Mouse (Mus musculus): ENCODE results near the gene Mpp6. TPM values are rescaled to one million over a fixed set of nuclear protein-coding genes. Genes with fewer than 3 reads are reported as not detected.

Gene Mpp6
- polyA plus RNA-seq, 1 experiment: 0.29 TPM

GRCm38 (mm10) chr6:50214711-50215372 lies 104.8 kb downstream of the Mpp6 start:
- TF ChIP-seq TAL1 (IDR thresholded peaks at IDR 0.05; ENCODE audit: low read length) (no peak), GATA1 (IDR thresholded peaks at IDR 0.05; ENCODE audit: low read length) (no peak)

GRCm38 (mm10) chr6:50215373-50215745 lies 105.3 kb downstream of the Mpp6 start:
- Histone ChIP-seq H3K4me1 (ENCODE audit: control insufficient read depth) (no peaks in the 10 kb centered on the region), H3K9me3 (ENCODE audit: control insufficient read depth, low read length) (no peaks in the 10 kb centered on the region), H3K4me3 (replicated peaks) (no peak overlapping the region), H3K36me3 (ENCODE audit: control insufficient read depth) (no peaks in the 10 kb centered on the region), H3K27me3 (ENCODE audit: control insufficient read depth) (no peaks in the 10 kb centered on the region)
- TF ChIP-seq TAL1 (IDR thresholded peaks at IDR 0.05; ENCODE audit: low read length) (no peak), GATA1 (IDR thresholded peaks at IDR 0.05; ENCODE audit: low read length) (no peak)

More at GRCm38 (mm10) chr6:50214711-50215372, 104.8 kb downstream of the Mpp6 start:
- Histone ChIP-seq H3K27me3 (ENCODE audit: control insufficient read depth) (no peaks in the 10 kb centered on the region), H3K4me3 (replicated peaks) (no peak overlapping the region), H3K4me1 (ENCODE audit: control insufficient read depth) (no peaks in the 10 kb centered on the region), H3K9me3 (ENCODE audit: control insufficient read depth, low read length) (no peaks in the 10 kb centered on the region), H3K36me3 (ENCODE audit: control insufficient read depth) (no peaks in the 10 kb centered on the region)

GRCm38 (mm10) chr6:50215986-50216385 lies 105.9 kb downstream of the Mpp6 start:
- Histone ChIP-seq H3K27me3 (ENCODE audit: control insufficient read depth) (no peaks in the 10 kb centered on the region), H3K4me1 (ENCODE audit: control insufficient read depth) (no peaks in the 10 kb centered on the region), H3K36me3 (ENCODE audit: control insufficient read depth) (no peaks in the 10 kb centered on the region), H3K4me3 (replicated peaks) (no peak overlapping the region), H3K9me3 (ENCODE audit: control insufficient read depth, low read length) (no peaks in the 10 kb centered on the region)
- TF ChIP-seq GATA1 (IDR thresholded peaks at IDR 0.05; ENCODE audit: low read length): no peak
- no peak for TF ChIP-seq TAL1 (IDR thresholded peaks at IDR 0.05; ENCODE audit: low read length)

GRCm38 (mm10) chr6:50218628-50219027 lies 108.6 kb downstream of the Mpp6 start:
- Histone ChIP-seq H3K27me3 (ENCODE audit: control insufficient read depth) (no peaks in the 10 kb centered on the region), H3K36me3 (ENCODE audit: control insufficient read depth) (no peaks in the 10 kb centered on the region), H3K4me3 (replicated peaks) (no peak overlapping the region), H3K9me3 (ENCODE audit: control insufficient read depth, low read length) (no peaks in the 10 kb centered on the region), H3K4me1 (ENCODE audit: control insufficient read depth) (no peaks in the 10 kb centered on the region)
- TF ChIP-seq GATA1 (IDR thresholded peaks at IDR 0.05; ENCODE audit: low read length) (no peak), TAL1 (IDR thresholded peaks at IDR 0.05; ENCODE audit: low read length) (no peak)

GRCm38 (mm10) chr6:50219066-50219465 lies 109.0 kb downstream of the Mpp6 start:
- no peaks in the 10 kb centered on the region for H3K9me3 ChIP-seq (ENCODE audit: control insufficient read depth, low read length)
- H3K4me1 ChIP-seq (ENCODE audit: control insufficient read depth): no peaks in the 10 kb centered on the region
- no peak overlapping the region for H3K4me3 ChIP-seq (replicated peaks)
- no peaks in the 10 kb centered on the region for H3K27me3 ChIP-seq (ENCODE audit: control insufficient read depth)
- TF ChIP-seq TAL1 (IDR thresholded peaks at IDR 0.05; ENCODE audit: low read length) (no peak), GATA1 (IDR thresholded peaks at IDR 0.05; ENCODE audit: low read length) (no peak)
- no peaks in the 10 kb centered on the region for H3K36me3 ChIP-seq (ENCODE audit: control insufficient read depth)

- Histone ChIP-seq H3K27me3 (ENCODE audit: control insufficient read depth) (no peaks in the 10 kb centered on the region), H3K9me3 (ENCODE audit: control insufficient read depth, low read length) (no peaks in the 10 kb centered on the region), H3K36me3 (ENCODE audit: control insufficient read depth) (no peaks in the 10 kb centered on the region), H3K4me3 (replicated peaks) (no peak overlapping the region), H3K4me1 (ENCODE audit: control insufficient read depth) (no peaks in the 10 kb centered on the region)
- TF ChIP-seq GATA1 (IDR thresholded peaks at IDR 0.05; ENCODE audit: low read length) (no peak), TAL1 (IDR thresholded peaks at IDR 0.05; ENCODE audit: low read length) (no peak)
These were observed 110.8 kb downstream of the Mpp6 start for GRCm38 (mm10) chr6:50220863-50221262.

GRCm38 (mm10) chr6:50222351-50222750 lies 112.3 kb downstream of the Mpp6 start:
- no peaks in the 10 kb centered on the region for H3K36me3 ChIP-seq (ENCODE audit: control insufficient read depth)
- no peaks in the 10 kb centered on the region for H3K9me3 ChIP-seq (ENCODE audit: control insufficient read depth, low read length)
- H3K4me3 ChIP-seq (replicated peaks): no peak overlapping the region
- no peak for TF ChIP-seq TAL1 (IDR thresholded peaks at IDR 0.05; ENCODE audit: low read length)
- no peak for TF ChIP-seq GATA1 (IDR thresholded peaks at IDR 0.05; ENCODE audit: low read length)
- H3K4me1 ChIP-seq (ENCODE audit: control insufficient read depth): no peaks in the 10 kb centered on the region
- H3K27me3 ChIP-seq (ENCODE audit: control insufficient read depth): no peaks in the 10 kb centered on the region

GRCm38 (mm10) chr6:50222986-50223385 lies 112.9 kb downstream of the Mpp6 start:
- no peaks in the 10 kb centered on the region for H3K4me1 ChIP-seq (ENCODE audit: control insufficient read depth)
- TF ChIP-seq TAL1 (IDR thresholded peaks at IDR 0.05; ENCODE audit: low read length): no peak
- no peak for TF ChIP-seq GATA1 (IDR thresholded peaks at IDR 0.05; ENCODE audit: low read length)
- no peaks in the 10 kb centered on the region for H3K27me3 ChIP-seq (ENCODE audit: control insufficient read depth)
- no peaks in the 10 kb centered on the region for H3K36me3 ChIP-seq (ENCODE audit: control insufficient read depth)
- H3K4me3 ChIP-seq (replicated peaks): no peak overlapping the region
- no peaks in the 10 kb centered on the region for H3K9me3 ChIP-seq (ENCODE audit: control insufficient read depth, low read length)

- Histone ChIP-seq H3K4me3 (replicated peaks) (no peak overlapping the region), H3K36me3 (ENCODE audit: control insufficient read depth) (no peaks in the 10 kb centered on the region), H3K27me3 (ENCODE audit: control insufficient read depth) (no peaks in the 10 kb centered on the region), H3K9me3 (ENCODE audit: control insufficient read depth, low read length) (no peaks in the 10 kb centered on the region), H3K4me1 (ENCODE audit: control insufficient read depth) (no peaks in the 10 kb centered on the region)
- TF ChIP-seq TAL1 (IDR thresholded peaks at IDR 0.05; ENCODE audit: low read length): no peak
- TF ChIP-seq GATA1 (IDR thresholded peaks at IDR 0.05; ENCODE audit: low read length): no peak
These were observed 113.6 kb downstream of the Mpp6 start for GRCm38 (mm10) chr6:50223606-50224005.

DNA sequence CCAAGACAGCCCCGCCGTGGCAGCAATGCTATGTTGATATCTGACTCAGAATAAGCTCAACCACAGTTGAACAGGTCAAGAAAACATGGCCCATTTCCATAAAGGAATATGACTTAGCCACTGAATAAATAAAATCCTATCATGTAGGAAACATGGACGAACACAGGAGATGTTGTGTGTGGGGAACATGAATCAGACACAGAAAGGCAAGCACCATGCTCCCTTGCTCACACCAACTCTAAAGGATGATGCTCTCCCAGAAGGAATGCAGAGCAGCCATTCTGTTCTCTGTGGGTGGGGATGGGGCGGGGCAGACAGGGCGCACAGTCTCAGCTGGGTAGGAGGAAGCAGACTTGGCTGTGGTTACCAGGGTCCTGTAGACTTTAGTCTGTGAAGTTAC lies 115.2 kb downstream of the Mpp6 start:
- TF ChIP-seq GATA1 (IDR thresholded peaks at IDR 0.05; ENCODE audit: low read length) (no peak), TAL1 (IDR thresholded peaks at IDR 0.05; ENCODE audit: low read length) (no peak)
- no peak overlapping the region for H3K4me3 ChIP-seq (replicated peaks)
- H3K36me3 ChIP-seq (ENCODE audit: control insufficient read depth): no peaks in the 10 kb centered on the region
- H3K9me3 ChIP-seq (ENCODE audit: control insufficient read depth, low read length): no peaks in the 10 kb centered on the region
- no peaks in the 10 kb centered on the region for H3K27me3 ChIP-seq (ENCODE audit: control insufficient read depth)
- no peaks in the 10 kb centered on the region for H3K4me1 ChIP-seq (ENCODE audit: control insufficient read depth)

All from erythroblast, embryonic 14.5 days (primary cell).